Mouse (Mus musculus) kidney, postnatal 4 days (tissue): ENCODE measurements at regions not wholly inside any gene's neighbourhood (a gene's known extent, or its start where the extent isn't known, plus 50 kb on each side); places are given as distances from the start of the nearest gene placed in this dataset.
A peak's percentile ranks its signal among the peaks of the same experiment; 100 is the strongest.
"Not testable (repeated sequence)": the region's sequence is repeated elsewhere in the genome, so short reads cannot be mapped to it uniquely, and the experiment has no call there.

Experiments used
- DNase-seq, 2 experiments: peaks; one replicate each; pipeline ENCODE4 v3.0.0; 2021; ENCODE audit warnings: mixed read lengths in 2 of 2

GRCm38 (mm10) chr5:101496924-101497697, 167.7 kb downstream of the Nkx6-1 start:
- peak in 1 of 2 experiments; percentile 13 for DNase-seq

GRCm38 (mm10) chr5:101496161-101496560, 168.6 kb downstream of the Nkx6-1 start:
- no peak for DNase-seq

DNA sequence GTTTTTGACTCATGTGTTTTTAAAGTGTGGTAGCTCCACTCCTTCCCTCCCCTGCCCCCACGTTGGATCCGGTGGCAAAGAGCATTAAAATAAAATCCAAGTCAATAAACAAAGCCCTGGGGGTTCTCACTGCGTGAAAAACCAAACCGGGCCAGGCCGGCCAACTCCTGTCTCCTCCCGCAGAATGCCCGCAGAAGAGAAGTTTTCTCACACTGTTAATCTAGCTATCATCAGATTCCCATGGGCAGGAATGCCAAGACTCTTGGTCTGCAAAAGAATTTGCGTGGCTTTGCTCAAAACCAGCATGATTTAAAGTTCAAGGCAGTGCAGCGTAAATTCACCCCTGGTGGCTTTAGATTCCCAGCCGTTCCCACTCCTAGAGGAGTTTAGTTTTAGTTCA, 219.0 kb downstream of the Nkx6-1 start:
- no peak for DNase-seq

DNA sequence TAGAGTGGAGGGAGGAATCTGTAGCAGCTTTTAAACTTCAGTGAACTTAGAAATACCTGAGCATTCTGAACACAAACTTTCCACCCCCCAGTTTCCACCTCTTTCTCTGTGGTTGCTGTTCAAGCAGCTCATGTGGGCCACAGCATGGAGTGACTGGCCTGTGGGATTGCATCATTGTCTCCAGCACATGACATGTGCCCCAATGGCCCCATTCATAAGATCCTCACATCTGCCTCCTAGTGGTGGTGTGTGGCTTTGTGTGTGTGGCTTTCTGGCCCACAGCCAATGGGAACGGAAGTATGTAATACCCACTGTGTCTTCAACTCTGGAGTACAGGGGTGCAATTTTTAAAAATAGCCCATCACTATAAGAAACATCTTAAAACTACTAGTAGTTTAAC, 223.0 kb downstream of the Nkx6-1 start:
- DNase-seq, result peak; percentile 9 to 24

GRCm38 (mm10) chr5:101437666-101438299, 227.0 kb downstream of the Nkx6-1 start:
- peak in 1 of 2 experiments; percentile 4 for DNase-seq

- no peak for DNase-seq
Observed at GRCm38 (mm10) chr5:101426067-101426771, 238.6 kb downstream of the Nkx6-1 start.

- DNase-seq, result peak in 1 of 2 experiments; percentile 12
Observed at GRCm38 (mm10) chr5:101384316-101384715, 280.5 kb downstream of the Nkx6-1 start.

- no peak for DNase-seq
Observed at GRCm38 (mm10) chr5:101381361-101381760, 283.4 kb downstream of the Nkx6-1 start.

GRCm38 (mm10) chr5:101376657-101377056, 288.1 kb downstream of the Nkx6-1 start:
- no peak for DNase-seq

DNA sequence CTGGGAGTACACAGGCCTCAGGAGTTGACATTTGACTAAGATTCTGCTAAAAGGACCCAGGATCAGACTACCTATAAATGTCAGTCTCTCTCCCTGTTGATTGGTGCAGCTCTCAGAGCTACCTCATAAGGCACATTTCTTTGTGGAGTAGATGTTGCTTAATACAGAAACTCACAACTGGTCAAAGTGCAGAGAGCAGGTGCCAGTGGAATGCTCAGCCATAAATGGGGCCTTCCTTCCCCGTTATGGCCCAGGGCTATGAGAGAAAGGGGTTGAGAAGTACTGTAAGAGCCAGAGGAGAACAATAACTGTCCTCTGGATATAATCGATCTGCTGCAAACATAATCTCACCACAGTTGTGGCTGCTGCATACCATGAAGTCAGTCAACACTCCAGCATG, 290.7 kb downstream of the Nkx6-1 start:
- no peak for DNase-seq

DNA sequence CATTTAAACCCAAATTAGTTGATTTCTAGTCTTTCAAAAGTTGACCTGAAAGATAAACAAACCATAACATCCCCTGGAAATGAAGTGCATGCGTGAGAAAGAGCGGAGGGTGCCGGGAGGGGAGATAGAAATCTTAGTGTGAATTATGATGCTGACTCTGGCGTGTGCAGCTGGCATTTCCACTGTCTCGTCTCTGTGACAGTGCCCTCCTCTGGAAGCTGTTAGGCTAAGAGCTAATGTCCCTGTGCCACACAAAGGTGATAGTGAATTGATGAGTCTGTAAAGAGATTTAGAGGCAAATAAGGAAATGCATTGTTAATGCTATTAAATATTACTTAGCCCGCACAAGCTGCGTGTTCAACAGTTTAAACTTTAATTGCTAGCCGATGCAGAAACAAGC, 292.6 kb downstream of the Nkx6-1 start:
- DNase-seq, result no peak

DNA sequence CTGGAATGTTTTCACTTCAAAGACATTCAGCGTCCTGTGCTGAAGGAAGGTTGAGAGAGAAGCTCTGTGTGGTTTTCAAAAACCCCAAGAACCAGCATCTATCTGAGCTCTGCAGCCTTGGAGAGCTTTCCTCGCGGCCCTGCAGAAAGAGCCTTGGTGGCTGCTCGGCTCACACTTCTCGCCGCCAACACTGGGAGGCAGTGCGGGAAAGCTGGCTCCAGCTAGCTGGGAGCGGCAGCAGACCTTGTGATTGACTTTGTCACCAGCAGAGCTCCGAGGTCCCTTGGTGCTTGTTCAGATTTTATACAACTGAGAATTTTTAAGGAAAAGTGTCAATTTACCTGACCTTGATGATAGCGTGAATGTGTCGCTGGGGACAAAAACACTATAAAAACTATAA, 299.4 kb downstream of the Nkx6-1 start:
- peak; percentile 80 to 83 for DNase-seq

- peak in 1 of 2 experiments; percentile 8 for DNase-seq
Observed at GRCm38 (mm10) chr5:101359986-101360385, 304.8 kb downstream of the Nkx6-1 start.

GRCm38 (mm10) chr5:101345406-101345805, 319.4 kb downstream of the Nkx6-1 start:
- no peak for DNase-seq

DNA sequence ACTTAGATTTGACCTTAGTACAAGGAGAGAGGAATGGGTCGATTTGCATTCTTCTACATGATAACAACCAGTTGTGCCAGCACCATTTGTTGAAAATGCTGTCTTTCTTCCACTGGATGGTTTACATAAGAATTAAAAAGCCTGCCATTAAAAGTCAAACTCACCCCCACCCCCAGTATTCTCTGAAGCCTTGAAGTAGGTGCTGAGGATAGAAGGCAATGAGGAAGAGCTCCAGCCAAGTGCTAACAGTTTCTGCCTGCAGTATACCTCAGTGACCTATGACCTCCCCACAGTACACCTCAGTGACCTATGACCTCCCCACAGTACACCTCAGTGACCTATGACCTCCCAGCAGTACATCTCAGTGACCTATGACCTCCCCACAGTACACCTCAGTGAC, 328.4 kb downstream of the Nkx6-1 start:
- DNase-seq, result not testable (repeated sequence)

GRCm38 (mm10) chr5:101331825-101332224, 333.0 kb downstream of the Nkx6-1 start:
- DNase-seq, result no peak

- no peak for DNase-seq
Observed at GRCm38 (mm10) chr5:101326122-101326521, 338.7 kb downstream of the Nkx6-1 start.

GRCm38 (mm10) chr5:101323041-101323950, 341.5 kb downstream of the Nkx6-1 start:
- peak in 1 of 2 experiments; percentile 9 for DNase-seq

DNA sequence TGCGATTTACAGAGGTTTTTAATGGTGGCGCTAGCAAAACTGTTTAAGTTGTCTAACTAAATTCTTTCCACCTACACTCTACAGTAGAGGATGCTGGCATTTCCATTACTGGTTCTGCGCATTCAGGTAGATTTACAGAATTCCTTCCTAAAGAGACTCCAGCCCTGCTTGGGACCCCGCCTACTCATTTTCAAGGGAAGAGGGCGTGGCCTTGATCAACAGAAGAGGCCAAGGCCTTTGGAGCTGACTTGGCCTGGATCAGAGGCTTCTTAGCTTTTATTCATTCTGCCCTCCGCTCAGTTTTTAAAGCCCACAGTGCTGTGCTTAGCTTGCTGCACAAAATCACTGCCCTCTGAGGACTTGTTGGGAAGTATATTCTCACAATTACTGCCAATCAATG, 364.8 kb downstream of the Nkx6-1 start:
- no peak for DNase-seq

- DNase-seq, result no peak
Observed at GRCm38 (mm10) chr5:101298411-101298810, 366.4 kb downstream of the Nkx6-1 start.

DNA sequence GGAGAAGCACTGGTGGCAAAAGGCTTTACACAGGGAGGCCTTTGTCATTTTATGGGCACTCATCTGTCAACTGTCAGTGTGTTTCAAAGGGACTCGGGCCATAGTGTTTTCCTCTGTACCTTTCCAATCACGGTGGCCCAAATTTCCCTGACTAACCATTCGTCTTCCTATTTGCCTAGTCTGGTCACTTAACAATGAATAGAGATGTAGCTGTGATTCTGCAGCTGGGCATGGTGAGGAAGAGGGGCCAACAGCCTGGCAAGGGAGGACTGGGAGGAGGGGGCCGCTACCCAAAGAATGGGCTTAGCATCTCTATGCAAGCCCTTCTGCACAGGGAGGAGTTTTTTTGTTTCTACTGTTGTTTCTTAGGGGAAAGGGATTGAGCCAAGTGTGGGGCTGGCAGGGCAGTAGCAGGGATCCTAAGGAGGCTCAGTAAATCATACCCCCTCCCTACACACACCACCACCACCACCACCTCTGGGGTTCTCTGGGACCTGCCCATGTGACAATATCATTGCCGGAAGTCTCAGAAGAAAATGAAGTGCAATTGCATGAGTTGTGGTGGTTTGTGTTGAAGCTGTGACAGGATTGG, 367.2 kb downstream of the Nkx6-1 start:
- DNase-seq, result no peak

DNA sequence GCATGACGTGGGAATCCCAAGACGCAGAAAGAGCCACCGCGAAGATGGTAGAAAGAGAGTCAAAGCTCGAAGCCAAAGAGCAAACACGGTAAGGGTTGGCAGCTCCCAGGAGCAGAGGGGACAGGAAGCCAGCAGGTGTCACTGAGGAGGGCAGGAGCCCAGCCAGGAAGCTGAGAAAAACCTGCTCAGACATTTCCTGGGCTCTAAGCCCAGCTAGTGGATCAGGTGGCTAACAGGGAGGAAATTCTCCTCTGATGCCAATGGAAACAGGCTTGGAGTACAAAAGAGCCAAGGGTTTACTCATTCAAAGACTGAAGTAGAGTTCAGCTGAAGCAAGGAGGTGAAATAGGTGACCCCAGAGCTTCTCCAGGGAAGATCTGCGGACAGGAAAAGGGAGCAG, 368.9 kb downstream of the Nkx6-1 start:
- DNase-seq, result peak in 1 of 2 experiments; percentile 6
